Mouse (Mus musculus): ENCODE measurements around the gene Dio1. TPM values are rescaled to one million over a fixed set of nuclear protein-coding genes. Genes with fewer than 3 reads are reported as not detected.

The Dio1 gene
- 0.51 TPM in 1 of 2 replicates, not detected in the other for polyA plus RNA-seq (2015; fragmentation: Nextera tagmentation; extraction: Ambion mirVana)

GRCm38 (mm10) chr4:107306966-107307365 is at the start of gene Dio1:
Gene Dio1 (minus strand): TSS chr4:107307169.
- Histone ChIP-seq H3K27me3 (peaks cover 4% of the 10 kb centered on the region; the same call in 1 of the 2 replicates), H3K27ac (no peak within 1 kb of the TSS), H3K4me3 (no peak within 1 kb of the TSS), H3K4me2 (no peak within 1 kb of the TSS), H3K4me1 (replicated peaks) (peaks cover 4% of the 10 kb centered on the region; the same call in 1 of the 2 replicates), H3K9ac (no peak within 1 kb of the TSS), H3K36me3 (no peaks in the 10 kb centered on the region), H3K9me3 (replicated peaks) (no peaks in the 10 kb centered on the region)
- 45% methylated on average over 6 of the region's 6 CpGs for WGBS
- ATAC-seq (replicated peaks; ENCODE audit: insufficient number of reproducible peaks, insufficient read depth, low FRiP score, low read depth), result no peak

DNA sequence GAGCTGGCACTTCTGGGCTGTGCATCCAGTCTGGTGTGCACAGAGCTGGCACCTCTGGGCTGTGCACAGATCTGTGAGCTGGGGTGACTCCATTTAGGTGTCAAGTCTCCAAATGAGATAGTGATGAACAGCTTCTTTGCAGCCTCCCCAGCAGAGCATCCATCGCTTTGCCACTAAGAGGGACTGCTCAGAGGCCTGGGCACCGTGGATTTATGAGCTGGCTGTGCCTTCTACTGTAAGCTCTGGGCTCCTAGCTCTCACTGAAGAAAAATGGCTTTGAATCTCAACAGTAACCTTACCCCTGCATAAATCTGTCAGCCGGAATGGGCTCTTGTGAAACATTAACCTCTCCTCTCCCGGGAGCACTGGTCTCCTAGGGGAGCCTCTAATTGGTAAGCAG is 47.6 kb upstream of the Dio1 start:
- Histone ChIP-seq H3K27ac (no peak overlapping the region), H3K4me1 (replicated peaks) (no peaks in the 10 kb centered on the region), H3K4me2 (no peak overlapping the region), H3K4me3 (no peak overlapping the region), H3K9me3 (replicated peaks) (no peaks in the 10 kb centered on the region), H3K27me3 (no peaks in the 10 kb centered on the region), H3K9ac (no peak overlapping the region), H3K36me3 (peaks cover 3% of the 10 kb centered on the region; the same call in 1 of the 2 replicates)
- no peak for ATAC-seq (replicated peaks; ENCODE audit: insufficient number of reproducible peaks, insufficient read depth, low FRiP score, low read depth)
- 56% methylated on average over 4 of the region's 4 CpGs for WGBS

DNA sequence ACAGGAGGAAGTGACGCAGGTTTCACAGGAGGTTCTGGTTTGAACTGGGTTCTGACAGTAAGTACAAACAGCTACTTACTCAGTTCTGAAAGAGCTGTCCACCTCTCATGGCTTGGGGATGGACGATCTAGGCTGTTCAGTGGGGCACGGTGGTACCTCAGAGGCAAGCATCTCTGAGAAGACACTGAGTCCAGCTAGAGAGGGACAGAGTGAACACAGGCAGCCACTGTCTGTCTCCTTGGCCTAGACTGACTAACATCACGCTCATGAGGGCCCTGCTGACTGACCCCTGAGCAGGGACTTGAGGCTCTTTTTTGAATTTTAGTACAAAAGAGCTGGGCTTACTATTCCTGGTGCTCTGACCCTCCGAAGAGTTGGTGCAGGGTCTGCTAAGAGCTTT is 47.2 kb upstream of the Dio1 start:
- Histone ChIP-seq H3K4me2 (no peak overlapping the region), H3K4me3 (no peak overlapping the region), H3K9me3 (replicated peaks) (no peaks in the 10 kb centered on the region), H3K27me3 (no peaks in the 10 kb centered on the region), H3K4me1 (replicated peaks) (0 out of 2 replicates have a peak, but pooled peaks cover under 1% of the 10 kb centered on the region), H3K36me3 (peaks cover 3% of the 10 kb centered on the region; the same call in 1 of the 2 replicates), H3K27ac (no peak overlapping the region), H3K9ac (no peak overlapping the region)
- 84% methylated on average over 5 of the region's 5 CpGs for WGBS
- ATAC-seq (replicated peaks; ENCODE audit: insufficient number of reproducible peaks, insufficient read depth, low FRiP score, low read depth), result no peak

GRCm38 (mm10) chr4:107353612-107354011 is 46.6 kb upstream of the Dio1 start:
- no peak overlapping the region for H3K4me3 ChIP-seq

DNA sequence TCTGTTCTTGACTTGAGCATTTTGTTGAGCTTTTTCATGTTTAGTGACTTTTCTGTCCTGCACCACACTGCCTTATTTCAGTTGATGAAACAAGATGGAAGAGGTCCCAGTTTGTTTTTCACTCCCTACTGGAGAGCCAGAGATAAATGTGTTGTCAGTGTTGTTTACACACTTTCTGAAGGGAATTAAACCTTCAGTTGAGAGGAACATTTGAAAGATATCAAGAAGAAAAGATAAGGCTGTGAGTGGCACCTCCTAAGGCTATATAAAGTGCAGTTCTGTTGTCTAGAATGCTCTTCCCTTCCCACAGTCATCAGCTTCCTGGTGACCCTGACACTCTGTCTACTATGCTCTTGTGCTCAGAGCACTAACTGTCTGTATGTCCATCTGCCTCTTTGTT is 44.4 kb upstream of the Dio1 start:
- Histone ChIP-seq H3K36me3 (peaks cover 3% of the 10 kb centered on the region; the same call in 1 of the 2 replicates), H3K9ac (no peak overlapping the region), H3K4me1 (replicated peaks) (0 out of 2 replicates have a peak, but pooled peaks cover 5% of the 10 kb centered on the region), H3K27me3 (no peaks in the 10 kb centered on the region), H3K27ac (no peak overlapping the region), H3K4me3 (no peak overlapping the region), H3K4me2 (no peak overlapping the region), H3K9me3 (replicated peaks) (no peaks in the 10 kb centered on the region)
- ATAC-seq (replicated peaks; ENCODE audit: insufficient number of reproducible peaks, insufficient read depth, low FRiP score, low read depth), result no peak

More at GRCm38 (mm10) chr4:107353612-107354011, 46.6 kb upstream of the Dio1 start:
- H3K27ac ChIP-seq, result no peak overlapping the region
- H3K36me3 ChIP-seq, result peaks cover 3% of the 10 kb centered on the region; the same call in 1 of the 2 replicates
- no peak overlapping the region for H3K9ac ChIP-seq
- no peaks in the 10 kb centered on the region for H3K9me3 ChIP-seq (replicated peaks)
- no peaks in the 10 kb centered on the region for H3K27me3 ChIP-seq
- H3K4me1 ChIP-seq (replicated peaks), result 0 out of 2 replicates have a peak, but pooled peaks cover 5% of the 10 kb centered on the region
- 79% methylated on average over 3 of the region's 3 CpGs for WGBS
- no peak for ATAC-seq (replicated peaks; ENCODE audit: insufficient number of reproducible peaks, insufficient read depth, low FRiP score, low read depth)
- no peak overlapping the region for H3K4me2 ChIP-seq

- Histone ChIP-seq H3K9me3 (replicated peaks) (no peaks in the 10 kb centered on the region), H3K27ac (no peak overlapping the region), H3K4me2 (no peak overlapping the region), H3K4me3 (no peak overlapping the region), H3K4me1 (replicated peaks) (0 out of 2 replicates have a peak, but pooled peaks cover 5% of the 10 kb centered on the region), H3K36me3 (peaks cover 3% of the 10 kb centered on the region; the same call in 1 of the 2 replicates), H3K27me3 (no peaks in the 10 kb centered on the region), H3K9ac (no peak overlapping the region)
- 57% methylated on average over 8 of the region's 8 CpGs for WGBS
- 0 out of 2 replicates have a peak, but pooled peaks have one; percentile 33 for ATAC-seq (replicated peaks; ENCODE audit: insufficient number of reproducible peaks, insufficient read depth, low FRiP score, low read depth)
Measured at GRCm38 (mm10) chr4:107349311-107350008, 42.5 kb upstream of the Dio1 start.

DNA sequence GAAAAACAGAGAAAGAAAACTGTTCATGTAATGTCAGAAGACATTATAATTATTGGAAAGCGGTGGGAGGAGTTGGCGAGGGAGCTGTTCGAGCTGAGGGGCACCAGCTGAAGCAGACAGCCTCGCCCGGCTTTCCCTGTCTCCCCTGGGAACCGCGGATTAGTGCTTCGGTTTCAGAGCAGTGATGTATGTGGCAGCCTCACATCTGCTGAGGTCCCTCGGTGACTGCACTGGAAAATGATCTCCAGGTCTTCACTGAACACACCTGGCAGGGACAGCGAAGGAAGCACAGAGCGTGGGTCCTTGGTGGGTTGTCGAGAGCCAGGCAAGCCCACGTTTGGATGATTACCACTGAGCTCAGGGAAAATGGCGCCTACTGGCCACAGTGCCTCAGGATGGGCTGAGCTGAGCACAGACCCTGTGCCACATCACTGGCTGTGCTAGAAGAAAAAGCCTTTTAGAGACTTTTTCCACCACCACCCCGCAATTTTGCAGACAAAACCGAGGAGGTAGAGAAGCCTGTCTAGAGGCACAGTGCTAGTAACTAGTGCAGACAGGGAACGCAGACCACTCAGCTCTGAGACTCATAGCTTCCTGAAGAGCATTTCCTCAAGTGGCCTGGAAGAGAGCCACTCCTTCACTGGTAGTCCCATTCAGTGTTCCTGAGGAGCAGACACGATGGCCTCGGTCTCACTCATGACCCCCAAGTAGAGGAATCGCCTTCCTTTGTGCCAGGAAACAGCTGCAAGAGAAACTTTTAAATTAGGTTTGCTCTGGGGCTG is 41.8 kb upstream of the Dio1 start:
- no peak overlapping the region for H3K27ac ChIP-seq
- H3K4me3 ChIP-seq, result no peak overlapping the region
- 64% methylated on average over 20 of the region's 20 CpGs for WGBS
- no peaks in the 10 kb centered on the region for H3K27me3 ChIP-seq
- no peaks in the 10 kb centered on the region for H3K9me3 ChIP-seq (replicated peaks)
- H3K36me3 ChIP-seq, result peaks cover 3% of the 10 kb centered on the region; the same call in 1 of the 2 replicates
- H3K4me2 ChIP-seq, result no peak overlapping the region
- H3K9ac ChIP-seq, result no peak overlapping the region
- ATAC-seq (replicated peaks; ENCODE audit: insufficient number of reproducible peaks, insufficient read depth, low FRiP score, low read depth), result 0 out of 2 replicates have a peak, but pooled peaks have one; percentile 43
- H3K4me1 ChIP-seq (replicated peaks), result 0 out of 2 replicates have a peak, but pooled peaks cover 5% of the 10 kb centered on the region

GRCm38 (mm10) chr4:107347221-107347620 is 40.3 kb upstream of the Dio1 start:
- no peaks in the 10 kb centered on the region for H3K9me3 ChIP-seq (replicated peaks)
- ATAC-seq (replicated peaks; ENCODE audit: insufficient number of reproducible peaks, insufficient read depth, low FRiP score, low read depth), result no peak
- WGBS, result 78% methylated on average over 6 of the region's 6 CpGs

GRCm38 (mm10) chr4:107344612-107345011 is 37.6 kb upstream of the Dio1 start:
- no peaks in the 10 kb centered on the region for H3K27me3 ChIP-seq
- H3K4me2 ChIP-seq, result no peak overlapping the region
- no peak overlapping the region for H3K9ac ChIP-seq
- no peaks in the 10 kb centered on the region for H3K36me3 ChIP-seq
- no peak overlapping the region for H3K27ac ChIP-seq
- H3K4me3 ChIP-seq, result no peak overlapping the region
- ATAC-seq (replicated peaks; ENCODE audit: insufficient number of reproducible peaks, insufficient read depth, low FRiP score, low read depth), result no peak
- 0 out of 2 replicates have a peak, but pooled peaks cover 5% of the 10 kb centered on the region for H3K4me1 ChIP-seq (replicated peaks)
- no peaks in the 10 kb centered on the region for H3K9me3 ChIP-seq (replicated peaks)
- WGBS, result 79% methylated on average over 7 of the region's 7 CpGs

More at GRCm38 (mm10) chr4:107347221-107347620, 40.3 kb upstream of the Dio1 start:
- Histone ChIP-seq H3K4me1 (replicated peaks) (0 out of 2 replicates have a peak, but pooled peaks cover 5% of the 10 kb centered on the region), H3K27me3 (no peaks in the 10 kb centered on the region), H3K9ac (no peak overlapping the region), H3K36me3 (peaks cover 3% of the 10 kb centered on the region; the same call in 1 of the 2 replicates), H3K4me2 (no peak overlapping the region), H3K27ac (no peak overlapping the region), H3K4me3 (no peak overlapping the region)

- no peak overlapping the region for H3K4me3 ChIP-seq
- no peak overlapping the region for H3K4me2 ChIP-seq
- H3K9me3 ChIP-seq (replicated peaks), result no peaks in the 10 kb centered on the region
- WGBS, result 67% methylated on average over 5 of the region's 5 CpGs
- H3K9ac ChIP-seq, result no peak overlapping the region
- H3K27me3 ChIP-seq, result no peaks in the 10 kb centered on the region
- no peak overlapping the region for H3K27ac ChIP-seq
- ATAC-seq (replicated peaks; ENCODE audit: insufficient number of reproducible peaks, insufficient read depth, low FRiP score, low read depth), result no peak
- no peaks in the 10 kb centered on the region for H3K36me3 ChIP-seq
- no peaks in the 10 kb centered on the region for H3K4me1 ChIP-seq (replicated peaks)
Measured at GRCm38 (mm10) chr4:107341354-107341753, 34.4 kb upstream of the Dio1 start.

DNA sequence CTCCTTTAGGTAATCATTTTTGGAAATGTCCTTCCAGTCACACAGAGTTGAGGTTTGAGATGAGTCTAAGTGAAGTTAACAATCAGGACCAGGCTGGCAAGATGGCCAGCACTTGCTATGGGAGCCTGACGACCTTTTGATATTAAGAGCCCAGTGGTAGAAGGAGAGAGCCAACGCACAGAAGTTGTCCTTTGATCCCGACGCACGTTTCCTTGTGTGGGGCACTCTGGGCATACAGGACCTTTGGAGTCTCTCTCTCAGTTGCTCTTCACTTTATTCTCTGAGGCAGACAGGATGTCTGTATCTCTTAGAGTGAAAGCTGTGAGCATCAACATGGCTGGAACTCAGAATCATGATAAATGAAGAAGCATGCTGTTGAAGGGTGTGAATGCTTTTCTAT is 30.5 kb upstream of the Dio1 start:
- Histone ChIP-seq H3K4me3 (no peak overlapping the region), H3K27me3 (no peaks in the 10 kb centered on the region), H3K36me3 (no peaks in the 10 kb centered on the region), H3K4me1 (replicated peaks) (no peaks in the 10 kb centered on the region), H3K4me2 (no peak overlapping the region), H3K27ac (no peak overlapping the region), H3K9ac (no peak overlapping the region), H3K9me3 (replicated peaks) (no peaks in the 10 kb centered on the region)
- WGBS, result 87% methylated on average over 5 of the region's 5 CpGs
- ATAC-seq (replicated peaks; ENCODE audit: insufficient number of reproducible peaks, insufficient read depth, low FRiP score, low read depth), result no peak

All from heart, embryonic 15.5 days (tissue).